8 mouse cellular contexts compared by ENCODE assay signal in the genomic region with DNA sequence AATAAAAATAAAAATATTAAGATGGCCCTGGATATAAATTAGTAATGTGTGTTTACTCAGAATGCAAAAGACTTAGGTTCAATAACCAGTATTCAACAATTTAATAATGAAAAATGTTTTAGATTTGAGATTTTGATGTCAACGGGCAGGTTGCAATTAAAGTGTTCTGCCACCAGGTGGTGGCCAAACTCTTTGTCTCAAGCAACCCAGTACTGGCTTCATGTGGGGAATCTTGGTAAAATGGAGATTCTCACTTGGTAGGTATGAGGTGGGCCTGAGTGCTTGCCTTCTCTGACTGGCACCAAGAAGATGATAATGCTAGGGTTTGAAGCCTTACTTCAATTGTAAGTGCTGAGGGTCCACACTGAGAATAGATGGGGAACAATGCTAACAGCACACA. TPM values are rescaled to one million over a fixed set of nuclear protein-coding genes. Genes with fewer than 3 reads are reported as not detected.
DNase-seq lines count a peak whose midpoint lies in the region; ATAC-seq and TF ChIP-seq lines count a peak whose summit lies in the region.

No protein-coding gene starts in this region.

- in situ Hi-C loops in CH12.LX (cut with MboI; ENCODE audit: low pct_ligation_motif_present, low pct_unique_long_range_greater_than_20kb, low sequenced_read_pairs) = no loop called here

- no peak for TF ChIP-seq EP300 in CH12.LX (IDR thresholded peaks at IDR 0.05; ENCODE audit: low read length)

- no peak for ATAC-seq in activated CD4-positive, CD25-positive, alpha-beta regulatory T cell, adult 4 months

- H3K9me3 ChIP-seq in CH12.LX (replicated peaks; ENCODE audit: low read length) = peaks cover 2% of the 10 kb centered on the region

- H3K4me3 ChIP-seq in CH12.LX (replicated peaks in 1 of 3; ENCODE audit: low read depth in 2 of 3, low read length in 2 of 3, poor library complexity in 1 of 3) = no peak overlapping the region

- peak; percentile 83 to 98 for TF ChIP-seq CTCF in CH12.LX (conservative IDR thresholded peaks at IDR 0.05 in 1 of 2, IDR thresholded peaks at IDR 0.05 in 1 of 2; ENCODE audit: low read depth in 2 of 2, low read length in 2 of 2)

- no peak overlapping the region for H3K9ac ChIP-seq in CH12.LX (ENCODE audit: insufficient read depth, low read depth)

- intact Hi-C loops in left cerebral cortex, postnatal 25 days (cut with DNase I) = loop anchor here (1.0 to 5.0 kb wide), 2 partner anchors 52 to 319 kb away; no protein-coding TSS in a partner anchor

- H3K4me2 ChIP-seq in CH12.LX (ENCODE audit: insufficient read depth, low read depth, poor library complexity, severe bottlenecking) = no peak overlapping the region

- TF ChIP-seq RAD21 in CH12.LX (IDR thresholded peaks at IDR 0.05; ENCODE audit: low read depth, low read length) = peak; percentile 98

- H3K27me3 ChIP-seq in CH12.LX (replicated peaks) = peaks cover 60% of the 10 kb centered on the region

- peak; percentile 33 for DNase-seq in layer of hippocampus, adult 11-12 months (ENCODE audit: low spot score)
- no peak for DNase-seq in layer of hippocampus, adult 9-11 months
- DNase-seq in CH12.LX (ENCODE audit: extremely low read depth) (peak; percentile 44), ZHBTc4 (ENCODE audit: low read depth, low spot score) (peak; percentile 53)
- peak; percentile 70 for DNase-seq in embryo, embryonic 11 days
- peak; percentile 28 to 48 for DNase-seq in left cerebral cortex, postnatal 25 days (ENCODE audit: low spot score in 2 of 2)
- peak; percentile 31 for DNase-seq in thymus, postnatal 14 days

- H3K79me2 ChIP-seq in CH12.LX (replicated peaks; ENCODE audit: control insufficient read depth, extremely low read depth, insufficient read depth, poor library complexity, severe bottlenecking) = no peaks in the 10 kb centered on the region

- H3K27ac ChIP-seq in CH12.LX (ENCODE audit: insufficient read depth, low read depth) = no peak overlapping the region

- dilution Hi-C loops in CH12.LX (cut with MboI; ENCODE audit: extremely low pct_ligation_motif_present, extremely low pct_unique_long_range_greater_than_20kb, low sequenced_read_pairs) = no loop called here

- TF ChIP-seq POLR2A in CH12.LX (IDR thresholded peaks at IDR 0.05; ENCODE audit: low read depth, low read length) = no peak

- no peaks in the 10 kb centered on the region for H3K36me3 ChIP-seq in CH12.LX (replicated peaks in 1 of 2; ENCODE audit: control insufficient read depth in 1 of 2, insufficient read depth in 1 of 2, low read length in 1 of 2)

- H3K4me1 ChIP-seq in CH12.LX (ENCODE audit: control insufficient read depth in 1 of 2, insufficient read depth in 2 of 2) = peaks cover 6 to 15% of the 10 kb centered on the region in 2 experiments

TF ChIP-seq in CH12.LX, 34 proteins besides CTCF, POLR2A, EP300 and RAD21:
- TF ChIP-seq E2F4 (IDR thresholded peaks at IDR 0.05; ENCODE audit: insufficient replicate concordance, low read depth, low read length) (no peak), ZC3H11A (IDR thresholded peaks at IDR 0.05; ENCODE audit: low read depth, low read length) (peak; percentile 50), ETS1 (conservative IDR thresholded peaks at IDR 0.05; ENCODE audit: low read depth, low read length) (no peak), SMC3 (IDR thresholded peaks at IDR 0.05; ENCODE audit: low read depth, low read length) (peak; percentile 94)

RNA-seq across cellular contexts. Expression of gene Alox8, which starts 4.8 kb away (rescaled TPM):
- 0.30 and 0.50 TPM in 2 replicates for total RNA-seq in CH12.LX (2012; rRNA removed)
- not detected in 2 replicates for total RNA-seq in CH12.LX (2014; rRNA removed)
- 0.10 TPM in 1 of 2 replicates, not detected in the other for polyA plus RNA-seq in CH12.LX (2012; ENCODE audit: insufficient read length, low read depth)
- total RNA-seq in left cerebral cortex, postnatal 25 days (2021) = 1 to 10 TPM; 3.6 to 5.1 TPM
- polyA plus RNA-seq in activated CD4-positive, CD25-positive, alpha-beta regulatory T cell, adult 4 months (2017; shearing (Covaris generic)) = 1 to 10 TPM; 2.2 to 5.0 TPM

RNA-seq across cellular contexts. Expression of gene Alox12b, which starts 36.1 kb away (rescaled TPM):
- not detected in 2 replicates for total RNA-seq in CH12.LX (2012; rRNA removed)
- total RNA-seq in CH12.LX (2014; rRNA removed) = not detected in 2 replicates
- not detected in 2 replicates for polyA plus RNA-seq in CH12.LX (2012; ENCODE audit: insufficient read length, low read depth)
- 1 to 10 TPM; 3.1 to 6.6 TPM for total RNA-seq in left cerebral cortex, postnatal 25 days (2021)
- polyA plus RNA-seq in activated CD4-positive, CD25-positive, alpha-beta regulatory T cell, adult 4 months (2017; shearing (Covaris generic)) = not detected

RNA-seq across cellular contexts. Expression of gene Gucy2e, which starts 44.0 kb away (rescaled TPM):
- total RNA-seq in CH12.LX (2012; rRNA removed) (not detected in 2 replicates), CH12.LX (2014; rRNA removed) (0.03 TPM in 1 of 2 replicates, not detected in the other)
- polyA plus RNA-seq in CH12.LX (2012; ENCODE audit: insufficient read length, low read depth) = not detected in 2 replicates
- under 1 TPM; 0.80 to 0.94 TPM for total RNA-seq in left cerebral cortex, postnatal 25 days (2021)
- polyA plus RNA-seq in activated CD4-positive, CD25-positive, alpha-beta regulatory T cell, adult 4 months (2017; shearing (Covaris generic)) = under 1 TPM; 0.24 to 0.48 TPM

Comparison
In these comparisons a context has a peak if more than half of its experiments do, and no peak if none do; other contexts are left out.
1. RNA of gene Alox12b, which starts 36.1 kb away (total RNA-seq): 3.1 to 6.6 TPM in left cerebral cortex, postnatal 25 days; not detected in CH12.LX; every median in the first group is over 4 times any median in the second.